Mouse (Mus musculus) kidney, postnatal 14 days (tissue): ENCODE results near the gene Zan.
A peak's percentile ranks its signal among the peaks of the same experiment; 100 is the strongest.

Experiments used
- DNase-seq: peaks from one replicate; pipeline ENCODE4 v3.0.0; 2022; ENCODE audit warnings: mixed read lengths

The Zan gene

DNA sequence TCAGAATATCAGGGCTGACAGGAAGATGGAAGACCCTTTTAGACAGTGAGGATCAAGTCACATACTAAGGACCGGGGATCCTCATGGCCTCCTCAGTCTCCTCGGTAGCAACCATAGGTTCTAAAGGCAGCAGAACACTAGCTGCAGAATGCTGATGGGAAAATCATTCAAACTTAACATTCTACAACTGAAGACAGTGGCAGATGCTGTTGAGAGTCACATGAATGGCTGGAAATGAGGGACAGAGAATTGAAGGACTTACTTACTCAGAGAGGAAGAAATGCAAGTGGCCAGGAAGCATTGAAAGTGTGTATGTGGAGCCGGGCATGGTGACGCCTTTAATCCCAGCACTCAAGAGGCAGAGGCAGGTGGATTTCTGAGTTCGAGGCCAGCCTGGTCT lies at the start of gene Zan:
Gene Zan (minus strand): TSS at position 101 of the 400 bp plus-strand sequence.
- DNase-seq = no peak

- DNase-seq = peak; percentile 69
Observed at GRCm38 (mm10) chr5:137526192-137526936, 49.5 kb upstream of the Zan start.

DNA sequence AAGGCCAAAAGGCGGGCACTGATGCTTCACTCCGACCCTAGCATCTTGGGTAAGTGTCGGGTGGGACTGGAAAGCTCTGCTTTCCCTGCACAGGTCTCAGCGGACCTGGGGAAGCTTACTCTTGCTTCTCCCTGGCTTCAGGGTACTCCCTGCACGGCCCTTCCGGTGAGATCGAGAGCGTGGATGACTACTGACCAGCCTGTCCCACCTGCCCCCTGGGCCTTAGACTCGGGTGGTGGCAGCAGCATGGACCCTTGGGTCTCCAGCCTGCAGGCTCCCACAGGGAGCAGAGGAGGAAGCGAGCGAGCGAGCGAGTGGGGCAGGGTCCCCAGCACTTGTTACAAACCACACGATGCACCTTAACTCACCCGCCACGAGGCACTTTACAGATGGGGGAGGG lies 48.6 kb upstream of the Zan start:
- no peak for DNase-seq

DNA sequence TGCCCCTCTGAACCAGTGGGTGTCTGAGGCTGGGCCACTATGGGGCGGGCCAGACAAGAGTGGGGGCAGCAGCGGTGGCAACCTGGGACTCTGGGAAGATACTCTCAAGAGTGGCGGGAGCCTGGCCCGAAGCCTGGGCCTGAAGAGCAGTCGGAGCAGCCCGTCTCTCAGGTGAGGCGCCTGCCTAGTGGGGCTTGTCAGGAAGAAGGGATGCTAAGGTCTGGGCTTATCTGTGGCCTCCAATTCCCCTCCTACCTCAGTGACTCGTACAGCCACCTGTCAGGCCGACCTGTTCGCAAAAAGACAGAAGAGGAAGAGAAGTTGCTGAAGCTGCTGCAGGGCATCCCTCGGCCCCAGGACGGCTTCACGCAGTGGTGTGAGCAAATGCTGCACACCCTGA lies 47.8 kb upstream of the Zan start:
- DNase-seq = no peak

- DNase-seq = no peak
Observed at GRCm38 (mm10) chr5:137524251-137524515, 47.3 kb upstream of the Zan start.

DNA sequence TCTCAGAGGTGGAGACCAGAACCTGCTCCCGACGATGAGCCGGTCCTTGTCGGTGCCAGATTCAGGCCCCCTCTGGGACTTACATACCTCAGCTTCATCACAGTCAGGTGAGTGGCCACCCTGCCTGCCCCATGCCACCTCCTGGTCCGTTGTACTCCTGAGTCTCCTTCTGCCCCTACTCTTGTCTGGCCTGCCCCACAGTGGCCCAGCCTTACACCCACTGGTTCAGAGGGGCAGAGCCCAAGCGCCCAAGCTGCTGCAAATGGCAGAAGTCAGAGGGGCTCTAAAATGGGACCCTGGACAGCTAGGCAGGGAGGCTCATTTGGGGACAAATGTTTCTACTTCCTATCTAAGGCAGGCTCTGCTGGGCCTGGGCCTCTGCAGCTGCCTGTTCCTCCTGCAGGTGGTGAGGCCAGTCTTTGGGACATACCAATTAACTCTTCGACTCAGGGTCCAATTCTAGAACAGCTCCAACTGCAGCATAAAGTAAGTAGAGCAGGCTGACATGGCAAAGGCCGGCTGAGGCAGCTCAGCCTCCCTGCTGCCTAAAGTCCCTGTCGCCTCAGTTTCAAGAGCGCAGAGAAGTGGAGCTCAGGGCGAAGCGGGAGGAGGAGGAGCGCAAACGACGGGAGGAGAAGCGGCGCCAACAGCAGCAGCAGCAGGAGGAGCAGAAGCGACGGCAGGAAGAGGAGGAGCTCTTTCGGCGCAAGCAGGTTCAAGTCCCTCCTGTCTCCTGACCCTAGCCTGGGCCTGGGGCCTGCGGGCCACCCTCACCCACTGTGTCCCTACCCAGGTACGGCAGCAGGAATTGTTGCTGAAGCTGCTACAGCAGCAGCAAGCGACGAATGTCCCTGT lies 46.8 kb upstream of the Zan start:
- DNase-seq = no peak

DNA sequence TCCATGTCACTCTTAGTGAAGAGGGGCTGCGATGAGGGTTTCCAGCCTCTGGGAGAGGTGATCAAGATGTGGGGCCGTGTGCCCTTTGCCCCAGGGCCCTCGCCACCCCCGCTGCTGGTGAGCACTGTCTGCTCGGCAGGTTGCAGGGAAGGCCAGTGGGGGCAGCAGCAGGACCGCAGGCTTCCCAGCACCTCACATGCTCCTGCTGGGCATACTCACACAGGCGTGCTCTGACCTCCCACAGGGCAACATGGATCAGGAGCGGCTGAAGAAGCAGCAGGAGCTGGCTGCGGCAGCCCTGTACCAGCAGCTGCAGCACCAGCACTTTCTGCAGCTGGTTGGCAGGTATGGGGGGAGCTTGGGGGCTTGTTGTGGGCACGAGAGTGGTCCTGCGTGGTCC lies 45.8 kb upstream of the Zan start:
- no peak for DNase-seq

GRCm38 (mm10) chr5:137521861-137522260 lies 45.0 kb upstream of the Zan start:
- no peak for DNase-seq

- DNase-seq = no peak
Observed at GRCm38 (mm10) chr5:137519691-137520550, 43.1 kb upstream of the Zan start.

- DNase-seq = no peak
Observed at GRCm38 (mm10) chr5:137518436-137518835, 41.6 kb upstream of the Zan start, which contains the start of gene Gigyf1. TSS of gene Gigyf1 (plus strand) at chr5:137518548.

DNA sequence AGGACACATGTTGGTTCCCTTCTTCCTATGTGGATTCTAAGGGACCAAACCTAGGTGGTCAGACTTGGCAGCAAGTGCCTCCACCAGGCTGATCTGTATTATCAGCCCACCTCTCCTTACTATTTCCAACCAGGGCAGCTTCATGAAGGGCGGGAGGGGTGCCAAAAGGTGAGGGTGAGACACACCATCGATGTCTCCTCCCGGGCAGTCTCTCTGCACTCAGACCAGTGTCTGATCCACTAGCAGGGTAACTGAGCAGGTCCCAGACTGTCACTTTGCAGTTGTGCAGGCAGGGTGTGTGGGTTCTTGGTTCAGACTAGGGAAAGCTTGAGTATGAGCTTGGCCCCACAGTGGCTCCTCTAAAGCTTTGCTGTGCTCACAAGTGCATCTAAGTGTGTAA lies 37.9 kb upstream of the Zan start:
- DNase-seq = no peak

- DNase-seq = no peak
Observed at GRCm38 (mm10) chr5:137513951-137514721, 37.3 kb upstream of the Zan start.

DNA sequence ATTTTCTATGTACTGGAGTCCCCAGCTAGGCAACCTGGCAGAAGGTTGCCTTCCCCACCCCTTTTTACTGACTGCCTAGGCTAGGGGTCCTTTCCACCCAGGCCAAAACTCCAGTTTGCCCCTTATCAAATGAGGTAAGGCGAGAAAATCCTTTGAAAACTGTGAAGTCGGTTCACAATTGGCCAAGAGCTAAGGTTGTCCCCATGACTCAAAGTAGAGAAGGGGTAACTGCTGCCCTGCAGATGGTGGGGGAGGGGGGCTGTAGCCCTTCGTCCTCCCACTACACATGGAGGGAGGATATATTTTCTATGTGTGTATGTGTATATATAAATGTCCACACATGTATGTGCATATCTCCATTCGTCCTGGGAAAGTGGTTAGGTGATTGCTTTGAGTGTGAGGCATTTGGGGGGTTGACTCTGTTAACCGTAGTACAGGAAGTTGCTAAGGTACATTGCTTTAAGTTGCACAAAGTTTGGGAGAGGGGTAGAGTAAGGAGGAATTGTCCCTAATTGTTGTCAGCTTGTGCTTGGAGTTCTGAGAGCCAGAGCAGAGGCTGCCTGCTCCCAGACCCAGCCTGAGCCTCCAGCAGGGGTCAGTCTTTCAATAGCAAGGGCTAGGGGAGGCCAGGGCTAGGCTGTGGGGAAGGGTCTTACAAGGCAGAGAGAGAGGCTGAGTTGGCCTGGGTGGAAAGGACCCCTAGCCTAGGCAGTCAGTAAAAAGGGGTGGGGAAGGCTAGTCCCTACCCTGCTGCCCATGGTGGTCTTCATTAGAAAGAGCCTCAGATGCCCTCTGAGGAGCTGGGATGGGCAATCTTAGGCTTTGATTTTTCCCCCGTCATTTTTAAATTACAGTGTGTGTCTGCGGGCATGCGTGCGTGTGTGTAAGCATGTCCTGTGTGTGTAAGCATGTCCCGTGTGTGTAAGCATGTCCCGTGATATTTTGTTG lies 36.3 kb upstream of the Zan start:
- DNase-seq = no peak

DNA sequence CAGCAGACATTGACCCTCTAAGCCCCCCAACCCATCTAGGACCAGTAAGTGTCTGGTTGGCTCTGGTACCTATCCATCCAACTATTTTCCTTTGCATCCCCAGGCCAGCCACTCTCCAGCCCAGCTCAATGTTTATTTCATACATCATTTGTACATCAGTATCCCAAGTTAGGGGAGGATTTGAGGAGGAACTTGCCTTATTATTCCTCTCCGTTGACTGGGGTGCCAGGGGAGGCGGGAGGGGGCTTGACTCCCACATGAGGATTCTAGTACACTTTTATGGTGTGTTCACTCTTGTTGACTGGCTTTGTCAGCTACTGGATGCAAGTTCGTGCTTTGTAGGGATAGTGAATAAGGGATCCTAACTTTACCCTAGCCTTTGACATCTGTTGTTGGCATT lies 34.8 kb upstream of the Zan start:
- no peak for DNase-seq

GRCm38 (mm10) chr5:137510573-137511390 lies 33.9 kb upstream of the Zan start:
- no peak for DNase-seq

DNA sequence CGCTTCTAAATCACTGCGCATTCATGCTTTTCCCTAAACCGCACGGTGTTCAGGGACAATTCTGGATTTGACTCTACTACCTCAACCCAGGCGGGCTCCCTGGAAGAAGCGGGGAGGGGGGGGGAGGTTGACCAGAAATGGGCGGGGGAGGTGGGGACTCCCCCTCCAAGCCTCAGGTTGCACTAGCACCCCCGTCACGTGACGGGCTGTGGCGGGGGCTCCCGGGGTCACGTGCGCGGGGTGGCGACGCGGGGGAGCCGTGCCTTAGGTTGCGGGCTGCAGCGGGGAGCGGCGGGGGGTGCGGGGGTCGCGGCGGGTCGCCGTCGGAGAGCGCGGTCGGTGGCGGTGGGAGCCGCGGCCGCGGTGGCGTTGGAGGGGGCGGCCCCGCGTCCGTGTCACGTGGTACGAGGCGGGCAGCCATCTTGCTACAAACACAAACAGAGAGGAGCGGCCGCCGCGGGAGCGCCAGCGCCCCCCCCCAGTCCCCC lies 33.2 kb upstream of the Zan start:
- DNase-seq = peak; percentile 90

GRCm38 (mm10) chr5:137504041-137504440 lies 27.2 kb upstream of the Zan start:
- no peak for DNase-seq

GRCm38 (mm10) chr5:137502667-137503110 lies 25.8 kb upstream of the Zan start:
- DNase-seq = peak; percentile 92

DNA sequence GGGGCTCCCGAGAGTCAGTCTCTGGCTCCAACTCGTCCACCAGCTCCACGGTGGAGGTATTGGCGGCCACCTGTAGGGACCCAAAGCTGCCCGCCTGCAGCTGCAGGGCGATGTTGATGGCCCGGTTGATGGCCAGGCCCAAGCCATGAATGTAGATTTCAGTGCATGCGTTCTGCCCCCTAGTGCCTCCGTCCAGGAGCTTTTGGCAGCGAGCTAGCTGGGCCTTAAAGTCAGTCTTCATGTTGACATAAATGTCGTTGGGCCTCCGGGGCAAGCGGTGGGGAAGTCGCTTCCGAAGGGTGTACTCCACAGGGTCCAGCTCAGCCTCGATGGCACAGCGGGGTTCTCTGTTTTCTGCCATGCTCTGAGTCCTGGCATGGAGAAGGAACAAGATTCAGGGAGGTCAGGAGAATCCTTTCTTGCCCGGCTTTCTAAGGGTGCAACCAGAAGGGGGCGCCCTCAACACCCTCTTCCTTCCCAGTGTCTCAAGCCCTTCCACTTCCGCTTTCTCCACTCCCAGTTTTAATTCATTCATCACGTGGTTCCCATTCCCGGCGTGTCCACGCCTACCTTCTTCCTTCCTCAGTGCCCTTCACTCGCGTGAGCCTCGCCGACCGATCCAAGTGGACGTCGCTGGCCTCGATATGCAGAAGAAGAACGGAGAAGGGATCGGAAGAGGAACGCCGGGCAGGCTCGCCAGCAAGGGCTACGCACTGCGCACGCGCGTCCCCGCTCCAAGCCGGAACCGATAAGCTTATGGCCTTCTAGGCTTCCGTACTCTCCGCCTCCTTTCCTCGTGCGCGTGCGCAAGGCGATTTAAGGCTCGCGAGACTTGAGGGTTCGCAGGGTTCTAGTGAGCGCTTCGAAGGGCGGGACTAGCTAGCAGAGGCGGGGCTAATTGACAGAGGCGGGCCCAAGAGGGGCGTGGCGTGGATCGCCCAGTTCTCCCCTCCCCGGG lies 25.1 kb upstream of the Zan start, which contains the start of gene Pop7:
Gene Pop7 (minus strand): TSS at position 810 of the 958 bp plus-strand sequence.
- DNase-seq = peak; percentile 100
